Mouse (Mus musculus) layer of hippocampus, adult 2 months (tissue): ENCODE results near the gene Adamtsl3. TPM values are rescaled to one million over a fixed set of nuclear protein-coding genes. Genes with fewer than 3 reads are reported as not detected.

ENCODE experiments used
- DNase-seq, 2 experiments: peaks; one replicate each; pipeline ENCODE4 v3.0.0; 2022; ENCODE audit warnings: low spot score in 2 of 2
- H3K27ac ChIP-seq: fragments of 200-600 bp; 2 replicates; pipeline ENCODE4 v1.8.1; 2022
- H3K4me3 ChIP-seq: fragments of 200-600 bp; 2 replicates; pipeline ENCODE4 v1.8.1; 2022; ENCODE audit warnings: mild to moderate bottlenecking
- CTCF ChIP-seq: fragments of 200-600 bp; conservative IDR thresholded peaks from 2 replicates; pipeline ENCODE4 v1.8.1; 2022; ENCODE audit warnings: antibody characterized with exemption, mild to moderate bottlenecking, moderate library complexity
- total RNA-seq, 2 experiments: library from RNA; stranded (reverse); gene quantifications; 2 replicates each; pipeline ENCODE4 v1.2.3; 2021

The Adamtsl3 gene
- total RNA-seq, 2 experiments from 2014 or later = 1.4 to 1.7 TPM

DNA sequence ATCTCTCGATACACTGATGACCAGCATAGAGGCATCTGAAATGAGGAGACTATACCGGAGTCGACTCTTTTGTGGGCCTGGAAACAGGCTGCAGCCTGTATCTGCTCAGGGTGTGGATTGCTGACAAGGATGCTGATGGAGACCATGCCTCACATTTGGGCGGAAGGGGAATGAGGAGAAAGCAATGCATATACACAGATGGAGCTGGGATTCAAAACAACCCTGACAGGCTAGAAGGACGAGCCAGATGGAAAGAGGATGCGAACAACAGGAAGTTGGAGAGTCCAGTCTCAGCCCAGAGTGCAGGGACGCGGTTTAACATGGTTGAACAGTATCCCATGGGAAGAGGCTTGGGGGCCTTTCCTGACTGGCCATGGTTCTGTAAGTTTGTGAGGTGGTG, 34.6 kb downstream of the Adamtsl3 start:
- H3K27ac ChIP-seq = no peak overlapping the region
- DNase-seq = no peak
- no peak for TF ChIP-seq CTCF
- no peak overlapping the region for H3K4me3 ChIP-seq

DNA sequence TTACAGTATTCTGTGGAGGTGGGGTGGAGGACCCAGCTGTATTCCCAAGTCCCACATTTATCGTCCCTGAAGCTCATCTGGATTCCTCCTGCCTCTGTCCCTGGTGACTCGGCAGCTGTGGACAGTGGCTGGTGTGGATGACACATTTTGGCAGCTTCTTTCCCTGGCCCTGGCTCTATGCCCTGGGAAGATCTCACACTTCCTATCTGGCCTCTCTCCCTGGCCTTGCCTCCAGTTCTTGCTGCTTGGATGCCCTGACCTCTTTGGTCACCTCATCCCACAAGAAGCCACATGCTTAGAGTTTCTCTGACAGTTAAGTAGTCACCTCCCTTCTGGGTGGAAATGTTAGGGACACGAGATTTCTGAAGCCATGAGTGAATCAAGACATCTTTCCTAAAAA, 35.9 kb downstream of the Adamtsl3 start:
- H3K4me3 ChIP-seq = no peak overlapping the region
- H3K27ac ChIP-seq = no peak overlapping the region
- peak in 1 of 2 experiments; percentile 0 for DNase-seq
- no peak for TF ChIP-seq CTCF

- DNase-seq = no peak
- Histone ChIP-seq H3K4me3 (no peak overlapping the region), H3K27ac (no peak overlapping the region)
- TF ChIP-seq CTCF = no peak
These were observed 42.8 kb downstream of the Adamtsl3 start for GRCm38 (mm10) chr7:82378311-82378710.

DNA sequence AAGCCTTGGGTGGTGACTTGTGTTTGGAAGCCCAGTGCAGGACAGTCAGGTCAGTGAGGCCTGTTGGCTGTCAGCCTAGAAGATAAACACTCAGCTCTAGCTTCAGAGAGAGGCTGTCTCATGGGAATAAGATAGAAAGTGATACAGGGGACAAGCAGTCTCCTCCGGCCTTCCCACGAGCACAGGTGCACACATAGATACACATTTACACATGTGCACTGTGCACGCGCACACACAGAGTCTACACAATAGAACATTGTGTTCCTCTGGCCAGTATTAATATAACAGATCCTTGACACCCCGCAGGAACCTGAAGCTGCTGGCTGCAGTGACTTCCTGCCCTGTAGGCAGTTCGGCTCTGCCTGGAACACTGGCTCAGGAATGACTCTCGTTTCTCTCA, 44.3 kb downstream of the Adamtsl3 start:
- no peak for TF ChIP-seq CTCF
- DNase-seq = no peak
- Histone ChIP-seq H3K4me3 (no peak overlapping the region), H3K27ac (no peak overlapping the region)

DNA sequence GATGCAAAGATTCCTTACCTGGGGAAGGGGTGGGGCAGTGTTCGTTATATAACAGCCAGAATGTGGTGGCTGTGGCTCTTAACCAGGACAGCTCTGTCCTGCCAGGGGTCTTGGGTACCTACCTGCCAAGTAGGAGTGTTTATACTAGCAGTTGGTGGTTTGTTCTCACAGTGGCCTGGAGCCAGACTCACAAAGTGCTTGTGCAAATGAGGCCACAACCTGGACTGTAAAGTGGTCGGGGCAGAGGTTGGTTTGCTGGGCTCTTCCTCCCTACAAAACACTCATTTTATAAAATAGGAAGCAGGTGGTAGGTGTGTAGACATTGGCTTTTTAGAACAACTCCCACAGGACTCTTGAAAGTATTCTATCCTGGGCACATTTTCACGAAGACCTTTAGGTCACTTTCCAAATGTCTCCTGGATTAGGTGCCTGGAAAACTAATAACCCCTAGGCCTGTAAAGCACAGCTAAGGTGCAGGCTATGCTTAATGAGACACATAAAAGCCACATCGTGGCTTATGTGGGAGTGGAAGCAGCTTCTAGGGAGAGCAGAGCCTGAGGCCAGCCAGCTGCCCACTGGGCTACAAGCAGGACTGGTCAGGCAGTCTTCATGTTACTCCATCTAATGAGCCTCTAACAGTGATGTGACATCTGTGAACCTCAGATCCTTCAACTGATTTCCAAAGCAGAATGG, 47.5 kb downstream of the Adamtsl3 start:
- Histone ChIP-seq H3K27ac (no peak overlapping the region), H3K4me3 (no peak overlapping the region)
- no peak for DNase-seq
- no peak for TF ChIP-seq CTCF

GRCm38 (mm10) chr7:82383536-82383848, 48.0 kb downstream of the Adamtsl3 start:
- DNase-seq = no peak
- Histone ChIP-seq H3K27ac (no peak overlapping the region), H3K4me3 (no peak overlapping the region)
- TF ChIP-seq CTCF = no peak

DNA sequence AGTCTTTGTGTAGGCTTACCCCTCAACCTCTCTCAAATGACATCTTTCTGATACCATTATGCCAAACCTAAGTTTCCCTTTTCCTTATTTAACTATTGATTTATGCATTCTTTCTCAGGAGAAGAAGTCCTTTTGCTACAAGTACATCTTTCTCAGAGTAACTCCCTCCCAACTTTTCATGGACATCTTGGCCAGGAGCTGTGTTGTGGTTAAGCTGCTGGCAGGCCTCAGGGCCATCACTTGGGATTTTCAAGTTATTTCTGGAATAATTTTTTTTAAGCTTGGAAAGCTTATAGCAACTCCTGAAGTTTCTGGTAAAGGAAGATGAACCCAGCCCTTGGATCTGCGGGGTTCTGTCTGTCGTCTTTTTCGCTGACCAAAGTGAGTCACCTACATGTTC, 51.6 kb downstream of the Adamtsl3 start:
- no peak for DNase-seq
- Histone ChIP-seq H3K4me3 (no peak overlapping the region), H3K27ac (no peak overlapping the region)
- TF ChIP-seq CTCF = no peak

DNA sequence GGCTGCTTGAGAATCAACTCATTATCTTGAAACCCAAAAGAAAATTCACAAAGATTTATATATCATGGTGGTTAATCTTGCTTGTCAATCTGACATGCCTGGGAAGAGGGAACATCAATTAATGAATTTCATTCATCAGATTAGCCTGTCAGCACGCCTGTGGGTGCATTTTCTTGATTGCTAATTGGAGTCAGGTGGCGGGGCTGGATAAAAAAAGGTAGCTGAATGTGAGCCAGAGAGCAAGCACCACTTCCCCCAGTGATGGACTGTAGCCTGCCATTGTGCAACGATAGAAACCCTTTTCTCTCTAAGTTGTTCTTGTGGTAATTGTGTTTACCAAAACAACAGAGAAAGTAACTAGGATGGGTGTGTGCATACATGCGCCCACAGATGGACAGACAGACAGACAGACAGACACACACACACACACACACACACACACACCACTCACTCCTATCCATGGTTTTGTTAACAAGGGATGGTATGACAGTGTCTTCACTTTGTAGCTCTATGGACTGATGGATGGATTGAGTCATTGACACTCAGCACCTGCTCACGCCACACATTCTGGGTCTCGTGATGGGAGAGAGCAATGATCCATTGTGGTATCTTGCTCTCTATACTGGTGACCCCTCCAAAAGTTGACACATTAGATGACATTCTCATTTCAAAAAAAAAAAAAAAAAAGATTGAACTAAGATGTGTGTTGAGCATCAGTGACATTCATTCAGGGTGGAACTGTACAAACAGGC, 59.1 kb downstream of the Adamtsl3 start:
- no peak for DNase-seq
- Histone ChIP-seq H3K4me3 (no peak overlapping the region), H3K27ac (no peak overlapping the region)
- no peak for TF ChIP-seq CTCF

GRCm38 (mm10) chr7:82395239-82395638, 59.7 kb downstream of the Adamtsl3 start:
- Histone ChIP-seq H3K27ac (no peak overlapping the region), H3K4me3 (no peak overlapping the region)
- no peak for TF ChIP-seq CTCF
- no peak for DNase-seq

DNA sequence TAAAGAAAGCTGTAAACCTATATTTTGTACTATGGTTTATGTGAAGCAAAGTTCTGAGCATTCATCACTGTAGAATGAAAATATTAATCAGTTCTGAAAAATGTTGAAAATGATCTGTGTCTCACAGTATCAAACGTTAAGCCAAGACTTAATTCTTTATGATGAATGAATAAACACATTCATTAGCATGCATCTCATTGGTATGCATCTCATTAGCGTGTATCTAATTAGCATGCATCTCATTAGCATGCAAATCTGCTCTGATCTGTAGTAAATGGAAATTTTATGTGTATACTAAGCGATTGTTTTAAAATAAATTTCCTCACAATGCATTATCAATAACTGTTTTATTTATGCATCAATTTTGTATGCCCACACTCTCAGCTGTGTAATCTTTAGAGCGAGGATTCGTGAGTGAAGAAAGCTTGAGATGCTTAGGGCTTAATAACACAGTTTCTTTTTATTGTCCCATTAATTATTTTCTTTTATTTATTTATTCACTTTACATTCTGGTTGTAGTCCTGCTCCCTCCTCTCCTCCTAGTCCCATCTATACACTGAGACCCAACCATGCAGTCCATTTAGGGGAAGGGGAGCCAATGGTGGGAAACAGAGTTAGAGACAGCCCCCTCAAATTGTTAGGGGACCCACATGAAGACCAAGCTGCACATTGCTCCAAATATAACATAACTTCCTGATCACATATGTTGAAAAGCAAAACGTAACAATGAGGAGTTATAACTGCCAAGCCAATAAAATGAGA, 60.4 kb downstream of the Adamtsl3 start:
- no peak overlapping the region for H3K27ac ChIP-seq
- no peak overlapping the region for H3K4me3 ChIP-seq
- DNase-seq = no peak
- no peak for TF ChIP-seq CTCF

- Histone ChIP-seq H3K27ac (no peak overlapping the region), H3K4me3 (no peak overlapping the region)
- TF ChIP-seq CTCF = no peak
- DNase-seq = no peak
These were observed 61.4 kb downstream of the Adamtsl3 start for GRCm38 (mm10) chr7:82396869-82397268.

DNA sequence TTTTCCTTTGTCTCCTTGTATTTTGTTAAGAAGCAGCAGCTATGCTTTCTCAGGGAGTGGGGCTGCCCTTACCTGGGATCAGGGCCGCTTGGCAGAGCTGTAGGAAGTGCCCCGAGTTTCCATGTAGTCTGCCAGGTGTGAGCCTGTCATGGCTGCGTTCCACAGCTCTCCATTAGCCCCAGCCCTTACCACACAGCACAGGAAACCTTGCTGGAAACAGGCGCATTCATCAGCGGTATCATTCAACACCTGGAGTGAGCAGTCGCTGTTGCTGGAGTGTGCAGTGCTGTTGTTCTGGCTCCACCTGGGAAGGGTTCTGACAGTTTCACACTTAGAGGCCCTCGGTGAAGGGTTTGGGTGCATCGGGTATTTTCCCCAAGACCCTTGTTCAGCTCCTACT, 62.1 kb downstream of the Adamtsl3 start:
- no peak for TF ChIP-seq CTCF
- Histone ChIP-seq H3K4me3 (no peak overlapping the region), H3K27ac (no peak overlapping the region)
- DNase-seq = no peak

DNA sequence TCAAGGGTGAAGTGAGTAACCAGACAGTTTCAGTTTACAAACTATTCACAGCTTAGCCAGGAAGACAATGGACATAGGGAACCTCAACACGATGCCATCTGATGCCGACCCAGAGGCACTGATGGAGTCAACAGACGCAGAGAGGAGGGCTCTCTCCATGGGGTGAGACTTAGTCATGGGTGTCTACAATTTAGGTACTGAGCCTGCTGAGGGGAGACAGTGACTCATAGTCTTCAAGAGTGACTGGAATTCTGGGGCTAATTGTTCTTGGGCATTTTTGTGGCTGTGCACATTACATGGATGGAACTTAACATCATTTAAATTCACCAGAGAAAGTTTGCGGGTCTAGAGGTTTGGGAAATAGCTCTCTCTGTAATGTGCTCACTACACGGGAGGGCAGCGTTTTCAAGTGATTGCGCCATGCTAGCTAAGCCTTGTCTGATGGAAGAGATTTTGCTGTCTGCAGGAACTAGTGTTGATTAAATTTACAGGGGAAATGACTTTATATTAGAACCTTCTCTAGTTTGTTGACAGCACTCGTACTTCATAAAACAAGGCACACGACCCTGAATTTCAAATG, 70.1 kb downstream of the Adamtsl3 start:
- no peak for TF ChIP-seq CTCF
- no peak overlapping the region for H3K27ac ChIP-seq
- no peak overlapping the region for H3K4me3 ChIP-seq
- DNase-seq = no peak
